Mouse (Mus musculus) heart, adult 2 months (tissue): ENCODE results near the gene Foxn3.

Source experiments
- CTCF ChIP-seq: fragments of 200-600 bp; IDR thresholded peaks from 2 replicates; pipeline ENCODE4 v1.8.1; 2022; ENCODE audit warnings: antibody characterized with exemption, mild to moderate bottlenecking, moderate library complexity
- POLR2A ChIP-seq: fragments of 200-500 bp; IDR thresholded peaks from 2 replicates; pipeline ENCODE4 v1.6.1; 2011; ENCODE audit warnings: mild to moderate bottlenecking, low read depth, low read length, control low read depth; ENCODE audit not compliant: insufficient read depth

DNA sequence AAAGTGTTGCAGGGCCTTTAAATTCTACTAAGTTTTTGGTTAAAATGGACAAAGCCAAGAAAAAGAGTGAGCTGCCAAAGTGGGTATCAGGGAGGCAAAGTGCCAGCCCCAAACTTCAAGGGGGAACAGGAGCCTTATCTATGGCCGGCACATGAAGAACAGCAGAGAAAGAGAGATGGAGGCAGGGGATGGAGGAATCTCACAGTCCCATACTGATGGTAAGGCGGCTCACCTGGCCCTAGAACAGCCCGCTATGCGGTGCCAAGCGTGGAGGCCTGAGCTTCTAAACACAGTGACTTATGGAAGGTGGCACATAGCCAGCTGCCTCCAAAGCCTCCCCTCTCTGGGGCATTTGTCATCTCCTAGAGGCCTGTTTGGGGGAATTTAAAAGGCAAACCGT lies 210.8 kb downstream of the Foxn3 start:
- no peak for TF ChIP-seq CTCF
- no peak for TF ChIP-seq POLR2A
